Mouse (Mus musculus) C2C12 (cell line): ENCODE measurements around the gene Trafd1.

Experiments
- CTCF ChIP-seq: IDR thresholded peaks from one replicate; pipeline ENCODE4 v1.5.1; 2011; ENCODE audit not compliant: control insufficient read depth, insufficient read depth, insufficient read length
- FOSL1 ChIP-seq: IDR thresholded peaks from one replicate; pipeline ENCODE4 v1.8.0; 2011; ENCODE audit warnings: mild to moderate bottlenecking, low read length; ENCODE audit not compliant: poor library complexity, insufficient read depth, severe bottlenecking
- USF1 ChIP-seq: IDR thresholded peaks from one replicate; pipeline ENCODE4 v1.6.1; 2011; ENCODE audit warnings: low read depth, mild to moderate bottlenecking, control low read depth, moderate library complexity

DNA sequence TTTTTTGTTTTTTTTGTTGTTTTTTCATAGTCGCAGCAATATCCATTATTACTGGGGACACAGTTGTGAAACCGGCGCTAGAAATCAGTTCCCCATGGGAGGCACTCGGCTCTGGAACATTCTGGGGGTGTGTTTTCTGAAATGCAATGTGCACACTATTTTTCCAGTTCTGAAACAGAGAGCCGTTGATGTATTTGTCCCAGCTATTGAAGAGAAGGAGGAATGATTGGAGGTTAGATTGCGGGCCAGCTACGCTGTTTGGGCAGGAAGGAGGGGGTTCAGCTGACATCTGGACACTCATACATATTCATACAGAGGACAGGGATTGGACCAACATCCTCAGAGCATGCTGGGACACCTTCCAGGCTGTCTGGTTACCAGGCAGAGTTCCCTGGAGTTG lies 3.7 kb upstream of the Trafd1 start:
- TF ChIP-seq CTCF: no peak
- no peak for TF ChIP-seq FOSL1
- no peak for TF ChIP-seq USF1
